Mouse (Mus musculus) right cerebral cortex, adult 18-20 months (tissue): ENCODE measurements around the gene Sema3a.
"Not testable (repeated sequence)": the region's sequence is repeated elsewhere in the genome, so short reads cannot be mapped to it uniquely, and the experiment has no call there.

Source experiments
- DNase-seq: peaks from one replicate; pipeline ENCODE4 v3.0.0; 2022; ENCODE audit warnings: mixed read lengths

Sema3a gene

DNA sequence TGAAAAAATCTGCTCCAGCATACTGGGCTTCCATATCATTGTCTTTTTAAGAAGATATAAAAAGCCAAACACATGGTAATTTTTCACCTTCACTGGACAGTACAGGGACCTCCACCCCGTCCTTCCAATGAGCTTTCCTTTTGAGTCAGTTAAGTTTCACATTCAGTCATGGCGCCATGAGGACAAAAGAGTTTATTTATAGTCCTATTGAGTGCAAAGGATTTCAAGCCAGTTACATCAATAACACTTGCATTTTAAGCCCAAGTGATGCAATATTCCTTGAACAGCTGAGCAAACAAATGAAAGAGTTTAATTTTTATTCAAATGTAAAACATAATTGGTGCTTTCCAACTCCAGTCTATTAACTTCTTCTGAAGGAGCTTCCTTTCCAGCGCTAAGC lies 448.7 kb downstream of the Sema3a start:
- no peak for DNase-seq

DNA sequence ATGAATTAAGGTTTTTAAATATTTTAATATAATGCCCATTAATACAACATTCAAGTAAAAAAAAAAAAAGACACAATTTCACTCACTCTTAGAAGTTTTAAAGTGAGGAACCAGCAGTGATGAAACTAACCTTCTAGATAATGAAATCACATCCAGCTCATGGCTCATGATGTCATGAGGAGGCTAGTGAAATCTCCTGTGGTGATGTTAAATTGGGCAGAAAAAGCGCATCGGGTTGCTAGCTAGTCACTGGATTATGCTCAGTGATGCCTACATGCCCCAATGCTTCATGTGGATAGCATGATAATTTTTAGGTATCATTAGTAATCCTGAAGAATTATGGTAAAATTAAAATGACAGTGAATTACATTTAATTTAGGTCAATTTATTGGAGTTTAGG lies 453.9 kb downstream of the Sema3a start:
- no peak for DNase-seq

DNA sequence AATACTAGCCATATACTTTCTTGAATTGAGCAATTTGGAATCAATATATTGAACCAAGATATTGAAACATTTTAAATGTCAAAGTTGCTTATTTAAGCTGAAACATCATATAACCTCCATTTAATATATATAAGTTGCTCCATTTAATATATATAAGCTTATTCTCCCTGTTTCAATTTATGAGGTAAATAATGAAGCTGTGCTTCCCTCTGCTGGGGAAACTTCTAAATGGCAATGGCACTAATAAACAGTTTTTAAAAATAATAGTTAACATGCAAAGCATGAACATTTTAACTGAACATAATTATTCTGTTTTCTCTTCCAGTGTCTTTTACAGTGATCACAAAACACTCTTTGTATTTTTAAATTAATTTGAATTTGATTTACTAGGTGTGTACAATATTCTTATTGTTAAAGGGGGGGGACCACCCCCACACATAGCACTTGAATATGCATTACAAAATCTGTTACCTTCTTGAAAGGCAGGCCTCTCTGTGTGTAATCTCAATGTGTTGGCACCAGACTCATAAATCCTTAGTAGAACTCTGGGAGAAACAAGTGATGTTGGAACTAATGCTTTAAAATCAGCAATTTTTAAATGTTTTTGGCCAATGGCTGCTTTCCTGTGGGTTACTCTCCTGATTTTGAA lies 460.5 kb downstream of the Sema3a start:
- DNase-seq = peak; percentile 6

DNA sequence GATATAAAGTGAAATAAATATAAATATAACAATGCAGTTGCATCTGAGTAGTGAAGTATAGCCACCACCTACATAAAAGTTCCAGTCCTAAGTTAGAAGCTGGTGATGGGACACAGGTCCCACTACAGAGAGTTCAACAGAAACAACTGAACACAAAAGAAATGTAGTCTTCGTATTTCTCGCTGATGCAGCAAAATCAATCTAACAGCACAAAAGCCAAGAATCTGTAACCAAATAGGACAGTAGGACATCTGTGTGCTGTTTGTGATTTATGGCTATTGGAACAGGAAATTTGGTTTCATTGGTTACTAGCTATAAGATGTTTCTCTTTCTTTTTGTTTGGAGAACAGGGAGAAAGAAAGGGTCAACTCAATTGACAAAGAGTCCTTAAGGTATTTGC lies 469.2 kb downstream of the Sema3a start:
- DNase-seq = no peak

DNA sequence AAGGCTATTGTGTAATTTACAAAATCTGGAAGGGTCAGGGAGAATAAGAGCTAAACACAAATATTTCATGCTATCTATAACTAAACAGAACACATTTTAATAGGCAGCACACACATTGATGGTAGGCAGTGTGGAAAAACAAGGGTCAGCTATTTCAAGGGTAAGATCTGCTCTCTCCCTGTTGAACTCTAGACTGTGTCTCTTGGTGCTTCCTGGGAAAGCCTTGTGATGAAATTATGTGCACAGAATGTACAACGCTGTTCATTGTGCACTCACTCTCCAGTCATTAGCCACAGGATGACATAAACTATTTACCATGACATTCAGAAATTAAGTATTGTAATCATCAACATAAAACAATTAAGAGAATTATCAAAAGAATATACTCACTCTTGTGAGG lies 486.4 kb downstream of the Sema3a start:
- DNase-seq = no peak

- DNase-seq = no peak
Observed at GRCm38 (mm10) chr5:13612088-13612487, 486.9 kb downstream of the Sema3a start.

- not testable (repeated sequence) for DNase-seq
Observed at GRCm38 (mm10) chr5:13614575-13614974, 489.4 kb downstream of the Sema3a start.

DNA sequence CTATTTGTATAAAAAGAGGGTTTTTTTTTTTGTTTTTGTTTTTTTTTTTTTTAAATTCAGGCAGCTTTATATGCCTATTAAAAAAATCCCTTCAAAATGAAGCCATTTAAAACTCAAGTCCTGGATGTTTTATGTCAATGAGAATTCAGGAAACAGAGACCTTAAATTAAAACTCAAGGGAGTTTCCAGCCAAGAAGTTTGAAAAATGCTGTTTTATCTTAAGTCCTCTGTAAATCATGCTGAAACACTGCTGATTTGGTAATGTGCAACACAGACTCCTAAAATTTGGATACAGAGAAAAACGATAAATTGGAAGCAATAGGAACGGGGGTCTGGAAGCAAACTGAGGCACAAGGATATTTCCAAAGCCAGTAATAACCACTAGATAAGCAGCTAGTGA lies 490.7 kb downstream of the Sema3a start:
- no peak for DNase-seq

GRCm38 (mm10) chr5:13622578-13622977 lies 497.4 kb downstream of the Sema3a start:
- DNase-seq = no peak

- no peak for DNase-seq
Observed at GRCm38 (mm10) chr5:13624754-13625153, 499.5 kb downstream of the Sema3a start.

DNA sequence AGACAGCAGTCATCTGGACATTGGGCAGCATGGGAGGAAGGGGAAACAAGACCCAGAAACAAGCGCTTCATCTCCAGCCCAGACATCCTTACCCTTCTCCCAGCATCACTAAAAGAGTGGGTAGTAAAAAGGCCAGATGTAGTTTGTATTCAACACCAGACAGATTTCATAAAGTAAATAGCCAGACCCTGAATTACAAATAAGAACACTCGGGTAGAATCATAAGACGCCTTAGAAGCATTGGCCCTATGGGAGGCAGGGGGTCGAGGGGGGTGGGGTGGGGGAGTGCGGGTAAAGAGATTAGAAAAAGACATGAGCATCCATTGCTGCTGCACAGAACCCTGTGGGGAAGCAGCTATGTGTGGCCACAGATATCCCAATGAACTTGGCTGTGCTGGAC lies 500.9 kb downstream of the Sema3a start:
- DNase-seq = no peak

GRCm38 (mm10) chr5:13628606-13629311 lies 503.5 kb downstream of the Sema3a start:
- peak; percentile 74 for DNase-seq

DNA sequence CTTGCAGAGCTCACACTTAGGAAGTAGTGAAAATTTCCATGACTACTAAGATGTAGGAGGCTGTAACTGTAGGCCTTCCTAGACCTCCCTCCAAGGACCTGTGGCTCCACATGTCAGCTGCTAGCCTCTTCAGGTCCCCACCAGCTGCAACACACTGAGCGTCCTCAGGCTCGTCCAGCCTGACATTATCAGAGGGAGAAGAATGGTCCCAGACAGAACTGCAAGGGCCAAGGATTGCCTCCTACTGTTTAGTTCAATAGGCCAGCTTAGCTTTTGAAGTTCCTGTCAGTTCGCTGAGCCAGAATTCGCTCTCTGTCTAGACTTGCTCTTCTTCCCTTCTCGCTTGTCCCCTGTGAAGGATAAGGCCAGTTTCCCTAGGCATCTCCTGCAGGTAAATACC lies 504.7 kb downstream of the Sema3a start:
- no peak for DNase-seq

DNA sequence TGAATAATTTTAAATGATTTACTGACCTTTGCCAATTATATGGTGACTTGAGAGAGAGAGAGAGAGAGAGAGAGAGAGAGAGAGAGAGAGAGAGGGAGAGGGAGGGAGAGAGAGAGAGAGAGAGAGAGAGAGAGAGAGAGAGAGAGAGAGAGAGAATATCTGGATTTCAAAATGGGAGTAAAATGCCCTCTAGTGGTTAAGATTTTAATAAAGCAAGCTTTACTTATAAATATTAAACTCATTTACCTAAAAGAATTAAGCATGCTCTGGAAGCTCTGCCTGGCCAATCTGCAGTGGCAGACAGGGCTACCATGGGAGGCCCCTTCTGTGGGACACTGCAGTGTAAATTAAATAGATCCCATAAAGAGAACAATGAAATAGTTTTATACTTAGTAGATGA lies 505.5 kb downstream of the Sema3a start:
- no peak for DNase-seq

- no peak for DNase-seq
Observed at GRCm38 (mm10) chr5:13636237-13636636, 511.0 kb downstream of the Sema3a start.
